Mouse (Mus musculus): ENCODE measurements around the gene Rtf1. TPM values are rescaled to one million over a fixed set of nuclear protein-coding genes. Genes with fewer than 3 reads are reported as not detected.

Rtf1 gene
- polyA plus RNA-seq, 1 experiment from 2014 or later: 38.2 TPM

Other genes starting within 250 kb of the Rtf1 start
- gene Ino80, start 197.4 kb upstream of the Rtf1 start, polyA plus RNA-seq (2018): 8.9 to 11.8 TPM (median 10.9 TPM) in 3 replicates
- gene Exd1, start 127.4 kb upstream of the Rtf1 start, polyA plus RNA-seq (2018): 0.07 to 0.10 TPM (median 0.09 TPM) in 3 replicates
- gene Chp1, start 127.4 kb upstream of the Rtf1 start, polyA plus RNA-seq (2018): 58.0 to 67.1 TPM (median 58.9 TPM) in 3 replicates
- 0.55 to 8.9 TPM (median 3.7 TPM) in 3 replicates for gene Nusap1, start 56.8 kb upstream of the Rtf1 start, polyA plus RNA-seq (2018)
- gene Oip5, start 56.6 kb upstream of the Rtf1 start, polyA plus RNA-seq (2018): 0.87 to 6.7 TPM (median 3.3 TPM) in 3 replicates
- 15.3 to 19.7 TPM (median 16.5 TPM) in 3 replicates for gene Ndufaf1, start 12.2 kb upstream of the Rtf1 start, polyA plus RNA-seq (2018)
- 0.27 TPM in 1 of 3 replicates, not detected in the others for gene Itpka, start 67.3 kb downstream of the Rtf1 start, polyA plus RNA-seq (2018)
- gene Ltk, start 85.4 kb downstream of the Rtf1 start, polyA plus RNA-seq (2018): not detected in 3 replicates
- gene Rpap1, start 112.5 kb downstream of the Rtf1 start, polyA plus RNA-seq (2018): 5.7 to 9.3 TPM (median 8.7 TPM) in 3 replicates
- gene Tyro3, start 122.7 kb downstream of the Rtf1 start, polyA plus RNA-seq (2018): 0.25 to 0.93 TPM (median 0.48 TPM) in 3 replicates
- 10.1 to 15.2 TPM (median 14.8 TPM) in 3 replicates for gene Mga, start 222.2 kb downstream of the Rtf1 start, polyA plus RNA-seq (2018)

Data from macrophage (primary cell).